Mouse (Mus musculus) urinary bladder, postnatal 0 days (tissue): Measurements from ENCODE around the gene Oma1. TPM values are rescaled to one million over a fixed set of nuclear protein-coding genes. Genes with fewer than 3 reads are reported as not detected.

Experiments
- polyA plus RNA-seq: library from polyadenylated mRNA; unstranded; fragments of >200 nt; fragmentation: Nextera tagmentation; extraction: Ambion mirVana; gene quantifications from 2 replicates; pipeline ENCODE4 v1.2.1, GENCODE M21; 2015

Oma1 gene
- polyA plus RNA-seq, result 18.0 and 18.4 TPM in 2 replicates

GRCm38 (mm10) chr4:103313587-103314525, at the start of gene Oma1:
TSS of gene Oma1 (plus strand) at chr4:103313812.

GRCm38 (mm10) chr4:103290763-103291162, 22.8 kb upstream of the Oma1 start, which contains the start of gene 4921539E11Rik:
TSS of gene 4921539E11Rik (minus strand) at chr4:103290863.

Other genes starting within 250 kb of the Oma1 start
- gene Mier1, start 199.4 kb upstream of the Oma1 start, polyA plus RNA-seq, result 26.8 and 32.3 TPM in 2 replicates
- gene Wdr78, start 199.3 kb upstream of the Oma1 start, polyA plus RNA-seq, result 0.36 and 0.65 TPM in 2 replicates
- 2.8 and 4.5 TPM in 2 replicates for gene Slc35d1, start 98.6 kb upstream of the Oma1 start, polyA plus RNA-seq
- not detected in 2 replicates for gene 4921539E11Rik, start 22.9 kb upstream of the Oma1 start, polyA plus RNA-seq